26 mouse cellular contexts compared by ENCODE assay signal in the genomic region with DNA sequence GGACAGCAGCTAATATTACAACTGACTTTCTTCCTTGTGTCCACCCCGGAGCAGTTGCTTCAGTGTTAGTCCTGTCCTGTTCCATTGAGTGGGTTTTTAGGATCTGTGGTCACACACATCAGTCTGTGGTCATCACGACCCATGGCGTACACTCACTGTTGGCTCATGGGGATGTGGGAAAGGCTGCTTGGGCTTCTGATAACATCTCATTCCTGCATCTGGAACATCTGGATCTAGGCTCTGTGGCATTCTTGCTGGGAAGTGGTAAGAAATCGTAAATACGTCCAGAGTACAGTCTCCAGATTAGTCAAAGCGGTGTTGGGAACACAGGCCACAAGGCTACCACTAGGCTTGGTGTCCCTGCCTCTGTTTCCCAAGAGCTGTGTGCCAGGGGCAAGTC.
"Had no signal": no experiment of that assay in that cellular context is flagged by ENCODE, and none has a peak within 500 bp of the region (broad histone marks: within the 10 kb centered on the region; RNA-seq: fewer than 3 reads in every experiment).

No protein-coding gene starts in this region.

- H3K4me3 ChIP-seq: heart, adult 2 months; heart, embryonic 13.5 days; heart, embryonic 15.5 days; hindbrain, embryonic 13.5 days; hindbrain, embryonic 15.5 days; kidney, embryonic 15.5 days; limb, embryonic 13.5 days; limb, embryonic 15.5 days; liver, embryonic 12.5 days had no signal

- H3K27ac ChIP-seq: heart, adult 2 months; heart, embryonic 13.5 days; heart, embryonic 15.5 days; hindbrain, embryonic 13.5 days; hindbrain, embryonic 15.5 days; hindbrain, postnatal 0 days; kidney, embryonic 15.5 days; kidney, postnatal 0 days; limb, embryonic 13.5 days; limb, embryonic 15.5 days; liver, embryonic 12.5 days had no signal

- ATAC-seq: hindbrain, postnatal 0 days; intestine, embryonic 16.5 days; liver, embryonic 12.5 days had no signal

- H3K36me3 ChIP-seq: heart, embryonic 13.5 days; heart, embryonic 15.5 days; hindbrain, embryonic 13.5 days; hindbrain, embryonic 15.5 days; kidney, embryonic 15.5 days; limb, embryonic 13.5 days; limb, embryonic 15.5 days; liver, embryonic 12.5 days had no signal

- H3K4me1 ChIP-seq: heart, embryonic 15.5 days; hindbrain, embryonic 15.5 days; liver, embryonic 12.5 days had no signal

- H3K9me3 ChIP-seq: heart, embryonic 13.5 days; heart, embryonic 15.5 days; hindbrain, embryonic 13.5 days; hindbrain, embryonic 15.5 days; kidney, embryonic 15.5 days; limb, embryonic 15.5 days; liver, embryonic 12.5 days had no signal

- H3K9ac ChIP-seq: heart, embryonic 13.5 days; heart, embryonic 15.5 days; hindbrain, embryonic 13.5 days; hindbrain, embryonic 15.5 days; kidney, embryonic 15.5 days; limb, embryonic 13.5 days; limb, embryonic 15.5 days; liver, embryonic 12.5 days had no signal

- DNase-seq: gastrocnemius, postnatal 14 days; gastrocnemius, postnatal 36 days; heart, adult 11 months; heart, adult 2 months; heart, postnatal 14 days; heart, postnatal 36 days; kidney, adult 11 months; kidney, adult 2 months; kidney, adult 9 months; kidney, postnatal 14 days; kidney, postnatal 36 days; layer of hippocampus, adult 9-11 months; layer of hippocampus, postnatal 36 days; left cerebral cortex, postnatal 4 days had no signal

- H3K27me3 ChIP-seq: heart, embryonic 15.5 days; hindbrain, embryonic 13.5 days; hindbrain, embryonic 15.5 days; kidney, embryonic 15.5 days had no signal

- H3K4me2 ChIP-seq: heart, embryonic 11.5 days; heart, embryonic 13.5 days; heart, embryonic 15.5 days; hindbrain, embryonic 13.5 days; hindbrain, embryonic 15.5 days; kidney, embryonic 15.5 days; limb, embryonic 13.5 days; limb, embryonic 15.5 days; liver, embryonic 12.5 days had no signal
